Mouse (Mus musculus) urinary bladder, postnatal 4 days (tissue): ENCODE measurements around the gene Smg6.
"Not testable (repeated sequence)": the region's sequence is repeated elsewhere in the genome, so short reads cannot be mapped to it uniquely, and the experiment has no call there.

ENCODE experiments used
- DNase-seq, 2 experiments: peaks; one replicate each; pipeline ENCODE4 v3.0.0; 2021 to 2022; ENCODE audit warnings: low spot score in 2 of 2

The Smg6 gene

DNA sequence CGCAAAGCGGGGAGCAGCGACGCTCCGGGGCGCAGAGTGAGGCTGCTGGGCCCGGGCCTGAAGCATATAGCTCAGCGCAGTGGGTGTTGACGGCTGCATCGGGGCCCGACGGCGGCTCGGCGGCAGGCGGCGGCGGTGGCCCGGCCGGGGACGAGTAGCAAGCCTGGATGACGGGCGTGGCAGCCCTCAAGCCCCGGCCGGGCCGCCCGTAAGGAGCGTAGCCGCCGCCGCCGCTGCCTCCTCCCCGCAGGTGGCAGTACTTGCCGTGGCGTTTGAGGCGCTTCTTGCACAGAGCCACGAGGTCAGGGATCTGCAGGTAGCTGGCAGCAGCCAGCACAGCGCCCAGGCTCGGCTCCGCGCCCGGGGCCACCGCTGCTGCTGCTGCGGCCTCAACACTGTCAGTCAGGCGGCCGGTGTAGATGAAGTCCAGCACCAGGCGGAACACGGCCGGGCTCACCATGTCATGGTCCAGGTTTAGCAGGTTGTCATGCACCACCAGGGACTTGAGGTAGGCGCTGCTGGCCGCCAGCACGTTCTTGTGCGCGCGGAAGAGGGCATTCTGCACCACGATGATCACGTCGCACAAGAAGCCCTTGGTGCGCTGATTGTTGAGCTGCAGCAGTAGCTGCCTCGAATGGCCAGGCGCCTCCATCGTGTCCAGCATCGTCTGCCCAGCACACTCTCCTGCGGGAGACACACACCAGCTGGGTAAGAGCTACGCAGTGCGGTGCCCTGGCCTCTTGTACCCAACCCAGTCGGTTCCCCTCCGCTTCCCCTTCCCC lies 241.4 kb downstream of the Smg6 start:
- peak in 1 of 2 experiments; percentile 43 for DNase-seq

DNA sequence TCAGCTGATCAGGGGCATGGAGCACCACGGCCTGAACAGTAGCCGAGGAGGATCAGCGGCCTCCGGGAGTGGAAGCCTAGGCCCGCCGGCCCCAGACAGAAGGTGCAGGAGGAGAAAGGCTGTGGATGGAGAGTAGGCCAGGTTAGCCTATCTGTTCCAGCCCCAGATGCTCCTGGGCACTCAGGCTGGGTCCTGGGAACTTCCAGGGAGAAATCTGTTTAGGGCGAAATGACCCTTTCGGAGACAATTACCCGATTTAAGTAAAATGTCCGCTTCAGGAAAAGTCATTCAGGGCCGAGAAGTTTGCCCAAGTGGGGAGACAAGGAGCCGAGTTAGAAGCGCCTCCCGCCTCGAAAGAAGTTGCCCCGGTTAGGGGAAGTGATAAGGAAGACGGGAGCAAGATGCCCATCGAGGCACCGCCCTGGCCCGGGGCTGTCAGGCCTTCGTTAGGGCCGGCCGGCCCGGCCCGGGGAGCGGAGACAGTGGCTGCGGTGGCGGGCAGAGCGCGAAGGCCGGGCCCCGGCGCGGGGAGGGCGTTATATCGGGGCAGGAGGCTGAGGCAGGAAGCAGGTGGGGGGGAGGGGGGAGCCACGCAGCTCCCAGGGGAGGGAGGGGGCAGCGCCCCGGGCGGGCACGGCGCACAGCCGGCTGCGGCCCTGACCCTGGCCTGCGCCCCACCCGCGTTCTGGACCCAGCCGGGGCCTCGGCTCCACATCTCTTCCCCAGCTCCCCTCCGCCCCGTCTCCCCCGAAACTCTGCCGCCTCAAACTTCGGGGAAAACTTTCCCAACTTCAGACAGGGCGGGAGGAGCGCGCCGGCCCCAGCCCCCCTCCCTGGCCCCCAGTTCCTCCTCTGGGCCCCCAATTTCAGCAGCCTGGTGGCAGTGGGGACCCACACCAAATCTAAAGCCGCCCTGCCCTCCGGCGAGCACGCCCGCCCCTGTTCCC lies 242.3 kb downstream of the Smg6 start:
- peak in 1 of 2 experiments; percentile 39 for DNase-seq

- DNase-seq = peak; percentile 86 to 90
Observed at GRCm38 (mm10) chr11:75168590-75169361, 243.2 kb downstream of the Smg6 start.

DNA sequence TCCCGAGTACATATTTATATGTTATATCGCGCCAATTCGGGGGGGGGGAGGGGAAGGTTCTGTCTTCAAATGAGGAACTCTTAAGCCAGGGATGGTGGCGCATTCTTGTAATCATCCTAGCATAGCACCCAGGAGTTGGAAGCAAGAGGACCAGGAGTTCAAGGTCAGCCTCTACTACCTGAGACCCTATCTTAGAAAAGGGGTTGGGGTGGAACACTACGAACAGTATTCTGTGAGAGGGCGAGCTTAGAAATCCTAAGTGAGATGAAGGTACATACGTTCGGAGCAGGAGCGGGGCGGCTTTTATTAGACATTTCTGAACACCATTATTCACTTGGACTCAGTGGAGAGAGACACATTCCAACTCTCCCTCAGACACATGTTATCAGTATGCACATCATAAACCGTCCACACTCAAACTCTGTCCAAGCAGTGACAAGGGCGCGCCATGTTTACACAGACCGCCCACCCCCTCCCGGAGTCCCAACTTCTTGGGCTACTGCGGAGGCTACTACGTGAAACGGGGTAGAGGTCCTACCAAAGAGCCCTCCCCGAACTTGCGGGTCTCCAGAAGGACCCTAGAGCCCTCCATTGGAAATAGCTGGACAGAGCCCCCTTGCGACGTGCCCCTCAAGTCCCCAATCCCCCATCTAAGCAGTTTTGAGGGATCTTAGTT lies 243.9 kb downstream of the Smg6 start, which contains the start of gene Hic1:
Hic1 (minus strand) TSS at position 115 of the 676 bp plus-strand sequence.
- DNase-seq = no peak

DNA sequence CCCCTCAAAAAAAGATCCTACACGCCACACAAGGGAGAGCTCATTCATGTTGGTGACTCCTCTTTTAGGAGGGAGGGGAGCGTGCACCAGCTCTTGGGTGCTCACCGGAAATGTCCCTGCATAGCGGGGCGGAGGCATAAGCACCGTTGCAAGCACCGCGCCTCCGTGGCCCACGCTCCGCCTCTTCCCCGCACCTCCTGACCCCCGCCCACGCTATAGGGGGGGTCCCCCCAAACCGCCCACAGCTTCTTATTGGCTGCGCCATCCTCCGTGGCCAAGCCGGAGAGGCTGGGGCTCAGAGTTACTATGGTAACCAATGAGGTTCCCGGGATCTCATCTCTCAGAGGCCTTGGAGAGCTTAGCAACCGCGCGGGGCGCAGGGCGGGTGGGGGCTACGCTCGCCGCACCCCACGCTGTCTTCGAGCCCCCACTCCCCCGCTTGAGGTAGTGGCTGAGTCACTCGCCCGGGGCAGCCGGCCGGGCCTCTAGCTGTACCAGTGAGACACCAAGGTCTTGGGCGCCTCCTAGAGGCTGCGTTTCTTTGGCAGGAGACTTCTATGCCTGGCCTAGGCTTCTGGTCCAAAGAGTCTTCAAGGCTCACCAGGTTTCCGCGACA lies 244.6 kb downstream of the Smg6 start:
- DNase-seq = peak; percentile 85 to 92

- no peak for DNase-seq
Observed at GRCm38 (mm10) chr11:75171186-75171865, 245.7 kb downstream of the Smg6 start.

GRCm38 (mm10) chr11:75172151-75173094 lies 246.8 kb downstream of the Smg6 start:
- no peak for DNase-seq

DNA sequence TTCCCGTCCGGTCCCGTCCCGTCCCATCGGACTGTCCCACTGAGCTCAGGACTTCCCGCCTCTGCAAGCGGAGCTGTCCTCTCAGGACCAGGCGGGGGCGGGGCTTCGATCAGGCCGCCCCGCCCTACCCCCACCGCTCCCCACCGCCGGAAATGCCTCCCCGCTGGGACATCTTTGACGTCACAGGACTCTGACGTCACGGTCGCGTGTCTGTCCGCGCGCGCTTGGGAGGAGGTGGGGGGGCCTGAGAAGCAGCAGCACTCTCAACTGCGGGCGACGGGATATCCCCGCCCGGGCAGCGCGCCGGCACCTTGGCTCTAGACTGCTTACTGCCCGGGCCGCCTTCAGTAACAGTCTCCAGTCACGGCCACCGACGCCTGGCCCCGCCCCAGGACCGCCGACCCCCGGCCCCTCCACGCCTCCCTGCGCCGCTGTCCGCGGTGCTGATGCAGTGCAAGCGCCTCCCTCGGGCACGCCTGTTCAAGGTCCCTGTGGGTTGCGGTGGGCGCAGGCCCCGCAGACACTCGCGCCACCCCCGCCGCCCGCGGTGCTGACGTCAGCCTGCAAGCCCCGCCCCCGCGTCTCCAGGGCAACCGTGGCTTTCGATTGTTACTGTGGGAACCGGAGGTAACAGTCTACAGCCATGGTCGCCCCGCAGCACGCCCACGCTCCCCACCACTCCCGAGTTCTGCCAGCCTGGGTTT lies 247.6 kb downstream of the Smg6 start:
- DNase-seq = peak; percentile 78 to 81

DNA sequence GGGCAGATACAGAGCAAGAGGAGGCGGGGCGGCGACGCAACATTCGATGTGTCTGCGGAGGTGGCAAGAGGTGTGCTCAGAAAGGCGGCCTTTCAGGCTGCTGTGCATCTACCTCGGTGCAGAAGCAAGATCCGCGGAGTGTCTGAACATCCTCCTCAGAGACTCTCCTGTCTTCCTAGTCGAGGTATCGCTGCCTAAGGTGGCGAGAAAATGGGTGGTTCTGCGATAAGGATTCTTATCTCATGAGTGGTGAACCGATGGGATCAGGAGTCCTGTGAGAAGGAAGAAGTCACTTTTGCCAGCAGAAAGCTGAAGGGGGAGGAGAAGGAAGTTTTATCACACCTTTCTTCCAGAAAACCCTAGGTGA lies 248.2 kb downstream of the Smg6 start:
- no peak for DNase-seq

GRCm38 (mm10) chr11:75174574-75174973 lies 249.0 kb downstream of the Smg6 start:
- not testable (repeated sequence) for DNase-seq

GRCm38 (mm10) chr11:75178011-75178410 lies 252.4 kb downstream of the Smg6 start:
- no peak for DNase-seq

- DNase-seq = peak; percentile 87 to 90
Observed at GRCm38 (mm10) chr11:75178672-75179208, 253.1 kb downstream of the Smg6 start, which contains the start of gene Ovca2. Gene Ovca2 (minus strand): TSS chr11:75178835.

DNA sequence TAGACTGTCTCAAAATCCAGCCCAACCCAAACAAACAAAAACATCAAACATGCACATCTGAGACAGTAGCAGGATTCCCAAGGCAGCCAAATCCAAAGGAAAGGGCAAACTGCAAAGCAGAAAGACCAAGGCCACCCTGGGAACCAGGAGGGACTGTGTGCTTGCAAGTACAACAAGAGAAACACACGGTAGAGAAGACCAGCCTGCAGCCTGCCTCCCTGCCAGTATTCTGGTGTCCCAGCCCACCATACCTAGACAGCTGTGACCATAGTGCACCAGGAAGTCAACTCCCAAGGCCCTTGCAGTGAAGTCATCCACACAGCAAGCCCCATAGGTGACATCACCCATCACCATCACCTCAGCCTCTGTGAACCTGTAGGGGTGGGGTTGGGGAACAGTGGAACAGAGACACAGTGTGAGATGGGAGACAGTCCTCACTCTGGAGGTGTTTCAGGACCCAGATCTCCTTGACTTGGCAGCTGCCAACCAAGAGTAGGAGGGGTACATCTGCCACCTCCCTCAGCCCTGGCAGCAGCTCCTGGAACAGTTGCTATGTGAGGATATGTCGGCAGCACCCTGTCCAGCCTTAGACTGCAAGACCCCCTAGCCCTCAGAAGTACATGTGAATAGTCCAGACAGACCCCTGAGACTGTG lies 258.4 kb downstream of the Smg6 start:
- DNase-seq = no peak

- DNase-seq = no peak
Observed at GRCm38 (mm10) chr11:75184573-75184972, 258.9 kb downstream of the Smg6 start.

DNA sequence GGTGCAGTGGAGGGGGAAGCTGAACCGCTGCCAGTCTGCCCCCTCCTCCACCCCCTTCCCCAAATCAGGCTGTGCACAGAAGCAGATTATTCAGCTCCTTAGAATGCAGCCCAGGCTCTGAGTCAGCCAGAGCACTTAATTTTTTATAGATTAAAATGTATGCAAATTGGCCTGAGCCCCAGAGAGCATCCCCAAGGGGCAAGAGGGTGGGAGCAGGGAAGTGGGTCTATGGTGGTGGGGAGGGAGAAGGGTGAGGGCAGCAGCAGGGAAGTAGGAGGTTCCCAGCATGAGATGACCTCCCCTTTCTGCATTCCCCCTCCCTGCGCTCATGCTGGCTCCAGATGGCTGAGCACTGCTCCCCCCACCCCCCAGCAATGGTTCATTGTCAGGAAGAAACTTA lies 259.4 kb downstream of the Smg6 start:
- no peak for DNase-seq

GRCm38 (mm10) chr11:75189713-75190370 lies 264.2 kb downstream of the Smg6 start:
- no peak for DNase-seq

DNA sequence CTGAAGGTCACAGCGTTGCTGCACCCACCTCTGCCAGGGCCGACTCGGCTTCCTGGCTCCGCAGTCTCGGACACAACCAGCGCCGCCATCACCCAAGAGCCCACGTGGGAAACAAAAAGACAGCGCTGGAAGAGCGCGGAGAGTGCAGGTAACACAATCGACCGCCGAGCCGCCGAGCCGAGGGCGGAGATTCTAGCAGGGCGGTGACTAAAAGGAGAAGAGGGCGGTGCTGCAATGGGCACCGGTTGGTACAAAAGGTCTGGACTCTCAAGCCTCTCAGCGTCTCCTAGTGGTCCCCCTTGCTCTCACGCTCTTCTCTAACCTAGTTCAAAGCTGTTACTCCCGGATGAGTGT lies 264.7 kb downstream of the Smg6 start:
- peak; percentile 78 to 81 for DNase-seq
